Mouse (Mus musculus): Measurements from ENCODE around the gene Tcte2.

DNA sequence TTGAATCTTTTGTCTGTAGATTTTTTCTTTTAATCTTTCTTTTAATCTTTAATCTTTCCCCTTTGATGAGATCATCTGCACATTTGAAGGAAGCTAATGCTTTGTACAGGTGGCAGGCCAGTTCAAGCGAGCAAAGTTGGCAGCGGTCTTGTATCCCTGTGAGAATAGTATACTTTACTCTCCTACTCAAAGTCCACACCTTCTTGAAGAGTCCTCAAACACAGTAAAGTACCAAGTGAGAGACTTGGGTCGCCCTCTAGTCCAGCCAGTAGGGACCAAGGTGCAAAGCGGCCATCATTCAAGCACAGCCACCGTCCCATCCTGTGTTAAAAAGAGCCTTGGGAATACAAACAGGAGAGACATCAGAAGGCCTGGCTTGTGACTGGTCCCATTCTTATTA, 26.6 kb downstream of the Tcte2 start:
- TF ChIP-seq TCF12 (IDR thresholded peaks at IDR 0.05; ENCODE audit: insufficient read depth, poor library complexity, severe bottlenecking) = no peak
- TF ChIP-seq USF1 (IDR thresholded peaks at IDR 0.05; ENCODE audit: low read depth) = no peak
- TF ChIP-seq POLR2A (IDR thresholded peaks at IDR 0.05; ENCODE audit: insufficient read length, low read depth) = no peak
- no peak for TF ChIP-seq SRF (IDR thresholded peaks at IDR 0.05; ENCODE audit: control insufficient read depth, insufficient read length, low read depth)
- TF ChIP-seq CEBPB (IDR thresholded peaks at IDR 0.05; ENCODE audit: insufficient read depth, poor library complexity, severe bottlenecking) = no peak
